Mouse (Mus musculus): ENCODE results near the gene Tfdp2.

GRCm38 (mm10) chr9:96217799-96218198, 21.7 kb downstream of the Tfdp2 start:
- TF ChIP-seq CTCF (IDR thresholded peaks at IDR 0.05; ENCODE audit: control insufficient read depth, insufficient read depth, insufficient read length) (no peak), FOSL1 (IDR thresholded peaks at IDR 0.05; ENCODE audit: insufficient read depth, low read length, poor library complexity, severe bottlenecking) (no peak), MAX (IDR thresholded peaks at IDR 0.05) (no peak), USF1 (IDR thresholded peaks at IDR 0.05; ENCODE audit: low read depth) (no peak)
